Mouse (Mus musculus) adrenal gland, adult 8-10 months (tissue): ENCODE data around the gene Tomm6. TPM values are rescaled to one million over a fixed set of nuclear protein-coding genes. Genes with fewer than 3 reads are reported as not detected.
"Not testable (repeated sequence)": the region's sequence is repeated elsewhere in the genome, so short reads cannot be mapped to it uniquely, and the experiment has no call there.

Experiments used
- DNase-seq: peaks from one replicate; pipeline ENCODE4 v3.0.0; 2022
- total RNA-seq, 4 experiments: library from RNA; stranded (reverse); gene quantifications; 2 replicates each; pipeline ENCODE4 v1.2.4; 2022

The Tomm6 gene
- total RNA-seq, 4 experiments from 2014 or later, result 166 to 270 (median 207) TPM

DNA sequence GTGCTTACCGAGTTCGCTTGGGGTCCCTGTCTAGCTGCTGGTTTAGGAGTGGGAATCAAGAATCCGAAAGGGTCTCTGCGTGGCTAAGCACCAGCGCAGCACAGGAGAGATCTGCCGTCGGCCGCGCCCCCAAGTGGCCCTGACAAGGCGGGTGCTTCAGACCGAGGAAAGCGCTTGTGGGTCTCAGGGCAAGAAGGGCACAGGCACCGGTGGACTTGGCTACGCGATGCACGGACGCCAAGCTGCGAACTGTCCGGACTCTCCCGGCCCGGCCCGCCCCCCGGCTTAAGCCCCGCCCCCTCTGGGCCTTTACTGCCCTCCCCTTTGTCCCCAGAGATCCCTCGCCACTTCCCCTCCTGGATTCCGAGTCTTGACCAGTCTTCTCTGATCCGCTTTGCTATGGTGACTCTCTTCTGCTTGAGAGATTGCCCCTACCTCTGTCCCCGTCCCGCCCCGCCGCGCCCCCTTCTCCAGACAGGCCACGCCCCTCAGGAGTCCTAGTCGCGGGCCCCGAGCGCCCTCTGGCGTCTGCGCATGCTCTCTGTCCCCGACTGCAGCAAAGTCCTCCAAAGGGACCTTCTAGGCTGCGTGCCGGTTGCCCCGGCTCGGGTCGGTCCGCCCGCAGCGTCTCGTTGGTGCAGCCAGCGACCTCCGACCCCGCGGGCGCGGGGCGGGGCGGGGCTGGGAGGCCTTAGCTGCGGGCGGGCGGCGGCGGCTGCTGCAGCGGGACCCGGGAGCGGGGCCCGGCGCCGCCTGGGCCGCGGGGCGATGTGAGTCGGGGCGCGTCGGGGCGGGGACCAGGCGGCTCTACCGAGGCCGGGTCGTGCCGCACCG lies 6.5 kb upstream of the Tomm6 start, which contains the start of gene Prickle4:
Gene Prickle4 (minus strand): TSS at position 234 of the 834 bp plus-strand sequence.
- peak; percentile 97 for DNase-seq

DNA sequence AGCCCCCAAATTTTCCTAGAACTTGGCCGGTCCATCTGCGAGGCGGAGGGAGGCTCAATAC lies 6.1 kb upstream of the Tomm6 start, which contains the start of gene Gm21981:
Gene Gm21981 (minus strand): TSS at position 14 of the 61 bp plus-strand sequence.
- no peak for DNase-seq

DNA sequence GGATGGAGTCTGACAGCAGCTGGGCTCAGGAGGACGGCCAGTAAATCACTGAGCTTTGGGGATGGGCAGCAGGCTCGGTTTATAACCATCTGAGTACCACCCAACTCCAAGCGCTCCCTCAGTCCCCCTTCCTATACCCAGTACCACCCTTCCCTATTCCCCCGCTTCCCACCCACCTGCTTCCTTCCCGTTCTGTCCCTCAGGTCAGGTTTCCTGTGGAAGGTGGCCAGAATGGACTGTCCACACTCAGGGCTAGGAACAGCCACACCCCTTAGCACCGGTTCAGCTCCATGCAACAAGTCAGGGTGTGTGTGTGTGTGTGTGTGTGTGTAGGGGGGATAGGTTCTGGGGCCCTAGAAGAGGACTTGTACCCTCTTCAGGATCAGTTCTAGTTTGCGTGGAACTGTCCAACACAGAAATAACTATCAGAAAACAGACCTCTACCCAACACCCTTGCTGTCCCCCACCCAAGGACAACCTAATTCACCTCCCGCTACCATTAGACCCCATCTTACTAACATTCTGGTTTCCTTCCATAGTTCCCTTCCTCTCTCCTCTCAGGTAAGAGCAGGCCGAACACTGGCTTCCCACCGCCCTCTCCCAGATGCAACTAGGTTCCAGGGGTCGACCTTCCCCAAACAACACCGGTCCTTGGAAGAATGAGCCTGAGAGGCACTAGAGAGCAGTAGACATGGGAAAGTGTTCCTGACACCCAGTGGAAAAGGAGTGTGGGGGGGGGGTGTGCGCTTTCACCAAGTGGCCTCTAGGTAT lies 5.7 kb upstream of the Tomm6 start:
- no peak for DNase-seq

DNA sequence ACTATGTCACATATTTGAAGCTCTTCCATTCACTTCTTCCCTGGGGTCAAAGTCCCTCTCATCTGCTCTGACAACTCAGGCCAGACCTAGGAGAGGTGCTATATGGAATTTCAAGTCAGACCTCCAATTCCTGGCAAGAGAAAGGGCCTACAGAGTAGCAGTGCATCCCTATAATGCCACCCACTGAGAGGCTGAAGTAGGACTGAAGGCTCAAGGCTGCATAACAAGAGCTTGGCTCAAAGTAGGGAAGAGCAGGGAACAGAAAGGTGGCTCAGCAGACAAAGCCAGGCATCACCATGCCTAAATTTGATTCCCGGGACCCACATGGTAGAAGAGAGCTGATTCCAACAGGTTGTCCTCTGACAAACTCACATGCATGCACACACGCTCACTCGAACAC lies 3.5 kb upstream of the Tomm6 start:
- DNase-seq, result no peak

DNA sequence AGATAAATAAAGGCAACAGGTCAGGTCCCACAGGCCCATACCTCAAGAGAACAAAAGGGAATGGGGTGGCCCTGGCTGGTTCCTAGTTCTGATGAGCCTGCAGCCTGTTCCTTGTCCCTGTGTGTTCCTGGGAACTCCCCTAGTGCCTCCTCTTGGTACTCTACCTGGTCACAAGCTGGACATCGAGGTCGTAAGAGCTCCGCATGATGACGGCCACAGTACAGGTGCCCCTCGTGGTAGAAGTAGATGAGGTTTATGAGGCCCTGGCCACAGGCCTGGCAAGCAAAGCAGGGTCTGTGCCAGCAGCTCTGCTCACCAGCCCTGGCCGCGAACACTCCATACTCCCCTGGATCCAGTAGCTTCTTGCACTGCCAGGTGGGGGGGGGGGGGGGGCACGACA lies 1.7 kb upstream of the Tomm6 start:
- no peak for DNase-seq

DNA sequence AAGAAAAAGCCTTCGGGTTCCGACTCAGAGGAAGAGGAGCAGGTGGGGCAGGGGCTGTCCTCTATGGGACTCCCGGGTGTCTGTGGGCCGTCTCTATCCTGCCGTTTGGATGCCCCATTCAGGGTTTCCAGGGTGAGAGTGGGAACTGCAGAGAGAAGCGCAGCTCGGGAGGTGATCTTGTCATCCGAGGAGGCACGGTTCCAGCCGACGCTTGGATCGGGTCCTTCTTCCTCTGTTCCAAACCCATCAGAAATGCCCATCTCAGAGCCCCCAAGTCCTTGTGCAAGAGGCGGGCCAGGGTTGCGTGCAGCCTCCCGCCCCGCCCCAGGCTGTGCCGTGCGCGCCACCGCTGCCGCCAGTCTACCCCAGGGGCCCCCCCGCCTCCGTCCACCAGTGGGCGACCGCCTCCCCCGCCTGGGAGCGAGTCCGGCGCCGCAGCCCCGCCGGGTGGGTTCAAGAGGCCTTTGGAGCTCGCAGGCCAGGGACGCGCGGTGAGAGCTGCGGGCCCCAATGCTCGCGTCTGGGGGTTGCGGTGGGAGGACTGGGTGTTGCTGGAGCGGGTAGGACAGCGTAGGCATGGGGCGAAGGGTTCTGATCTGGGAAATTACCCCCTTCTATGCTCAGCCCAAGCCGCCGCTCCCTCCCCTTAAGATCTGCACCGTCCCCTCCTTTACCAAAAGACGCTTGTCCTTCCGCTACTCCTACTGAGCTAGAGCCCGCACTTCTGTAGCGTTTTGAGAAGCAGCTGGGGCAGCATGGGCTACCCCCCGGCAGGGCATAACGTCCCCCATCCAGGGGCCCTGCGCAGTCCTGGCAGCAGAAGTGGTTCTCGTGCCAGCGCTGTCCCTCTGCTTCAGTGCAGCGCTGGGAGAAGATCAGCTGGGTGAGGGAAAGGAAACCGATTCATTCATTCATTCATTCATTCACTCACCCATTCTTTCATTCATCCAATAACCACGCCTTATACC lies 706 bp upstream of the Tomm6 start, which contains the start of gene Frs3:
Gene Frs3 (plus strand): TSS at position 423 of the 968 bp plus-strand sequence.
- DNase-seq, result peak; percentile 68

DNA sequence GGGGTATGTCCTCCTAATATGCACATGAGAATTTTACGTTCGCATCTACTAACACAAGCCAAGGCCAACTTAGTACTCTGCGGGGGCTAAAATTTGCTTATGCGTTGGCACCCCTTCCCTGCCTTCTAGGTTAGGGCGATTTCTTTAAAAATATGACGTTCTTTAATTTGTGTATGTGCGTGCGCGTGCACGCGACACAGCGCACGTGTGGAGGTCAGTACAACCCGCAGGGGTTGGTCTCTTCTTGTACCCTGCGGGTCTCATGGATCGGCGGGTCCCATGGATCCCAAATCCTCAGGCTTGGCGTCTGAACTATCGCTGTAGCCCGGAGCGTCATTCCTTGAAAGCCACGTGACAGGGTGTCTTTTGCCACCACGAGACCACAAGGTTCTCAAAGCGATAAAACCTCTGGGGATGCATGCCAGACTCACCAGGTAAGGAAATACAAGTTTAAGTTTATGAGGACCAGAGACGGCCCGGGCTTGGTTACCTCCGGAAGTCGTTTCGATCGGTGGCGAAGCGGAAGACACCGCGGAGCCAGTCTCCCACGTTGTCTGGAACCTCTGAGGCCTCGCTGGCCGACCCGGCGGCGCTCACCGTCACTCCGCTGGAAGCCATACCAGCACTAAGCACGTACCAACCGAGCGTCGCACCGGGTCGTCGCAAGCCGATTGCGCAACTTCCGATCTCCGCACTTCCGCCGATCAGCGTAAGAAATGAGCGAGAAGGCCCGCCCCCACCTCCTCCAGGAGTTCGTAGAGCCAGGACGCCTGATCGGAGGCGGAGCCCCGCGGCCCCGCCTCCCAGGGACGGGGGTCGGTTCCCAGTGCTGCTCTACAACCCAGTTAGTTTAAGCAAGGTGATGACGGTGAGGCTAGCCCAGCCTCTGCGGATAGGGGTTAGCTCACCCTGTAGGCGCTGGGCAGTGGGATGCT lies 510 bp downstream of the Tomm6 start:
- DNase-seq, result peak; percentile 93

DNA sequence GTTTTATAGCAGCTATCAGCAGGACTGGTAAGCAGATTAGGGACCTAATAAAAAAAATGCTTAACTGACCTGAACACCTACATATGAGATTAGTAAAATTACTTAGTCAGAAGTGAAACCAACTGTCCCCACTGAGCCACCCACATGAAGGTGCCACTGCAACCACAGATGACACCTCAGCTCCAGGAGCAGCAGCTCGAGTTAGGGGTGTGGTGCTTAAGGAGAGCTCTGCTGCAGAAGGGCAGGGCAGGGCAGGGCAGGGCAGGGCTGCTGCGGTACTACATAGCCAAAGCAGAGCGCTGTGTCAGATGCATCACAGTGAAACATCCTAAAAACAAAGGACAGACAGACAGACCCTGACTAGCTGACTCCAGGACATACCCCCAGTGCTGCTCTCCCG lies 5.3 kb downstream of the Tomm6 start:
- no peak for DNase-seq

DNA sequence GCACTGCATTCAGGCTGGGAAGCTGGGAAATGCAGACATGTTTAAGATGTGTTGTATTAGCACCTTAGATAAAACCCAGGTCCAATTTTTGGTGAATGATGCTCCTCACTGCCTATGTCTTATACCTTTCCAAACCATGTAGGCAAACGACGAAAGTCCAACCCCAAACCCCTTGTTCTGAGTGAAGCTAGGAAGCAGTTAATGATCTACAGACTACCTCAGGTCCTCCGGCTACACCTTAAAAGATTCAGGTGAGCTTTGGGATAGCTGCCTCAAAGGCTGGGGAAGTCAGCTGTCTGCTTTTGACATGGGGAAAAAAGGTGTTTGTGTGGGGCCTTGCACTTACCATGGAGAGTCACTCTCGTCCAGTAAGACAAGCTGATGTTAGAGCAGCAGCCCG lies 9.5 kb downstream of the Tomm6 start:
- no peak for DNase-seq

DNA sequence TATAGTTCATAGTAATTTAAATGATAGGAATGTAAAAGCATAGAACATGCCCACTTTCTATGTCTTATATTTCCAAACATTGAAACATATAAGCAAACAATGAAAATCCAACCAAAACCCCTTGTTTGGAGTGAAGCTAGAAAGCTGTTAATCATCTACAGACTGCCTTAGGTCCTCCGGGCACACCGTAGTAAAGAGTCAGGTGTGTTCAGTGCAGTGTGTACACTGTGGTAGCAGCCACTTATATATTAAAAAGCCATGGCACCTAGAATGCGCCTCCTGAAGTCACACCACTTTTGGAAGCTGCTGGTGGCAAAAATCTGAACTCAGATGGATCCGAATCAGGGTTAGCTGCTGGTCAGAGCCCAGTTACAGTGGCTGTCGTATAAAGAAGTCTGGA lies 9.9 kb downstream of the Tomm6 start:
- DNase-seq, result no peak

DNA sequence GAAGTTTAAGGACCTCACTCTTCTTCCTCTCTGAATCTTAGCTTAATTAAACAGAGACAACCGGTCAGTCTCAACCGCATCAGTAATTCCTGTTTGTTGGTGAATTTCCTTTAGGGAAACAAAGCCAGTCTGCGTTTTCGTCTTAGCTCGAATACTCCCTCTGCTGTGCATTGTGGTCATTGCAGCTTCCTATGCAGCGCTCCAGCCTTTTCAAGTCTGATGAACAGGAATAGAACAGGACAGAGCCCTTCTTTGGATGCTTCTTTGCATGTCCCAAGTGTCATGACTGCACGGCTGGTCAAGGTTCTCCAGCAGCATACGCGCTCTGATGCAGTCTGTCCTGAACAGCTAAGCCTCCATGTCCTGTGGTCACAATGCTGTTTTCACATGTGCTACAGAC lies 11.6 kb downstream of the Tomm6 start:
- peak; percentile 41 for DNase-seq

DNA sequence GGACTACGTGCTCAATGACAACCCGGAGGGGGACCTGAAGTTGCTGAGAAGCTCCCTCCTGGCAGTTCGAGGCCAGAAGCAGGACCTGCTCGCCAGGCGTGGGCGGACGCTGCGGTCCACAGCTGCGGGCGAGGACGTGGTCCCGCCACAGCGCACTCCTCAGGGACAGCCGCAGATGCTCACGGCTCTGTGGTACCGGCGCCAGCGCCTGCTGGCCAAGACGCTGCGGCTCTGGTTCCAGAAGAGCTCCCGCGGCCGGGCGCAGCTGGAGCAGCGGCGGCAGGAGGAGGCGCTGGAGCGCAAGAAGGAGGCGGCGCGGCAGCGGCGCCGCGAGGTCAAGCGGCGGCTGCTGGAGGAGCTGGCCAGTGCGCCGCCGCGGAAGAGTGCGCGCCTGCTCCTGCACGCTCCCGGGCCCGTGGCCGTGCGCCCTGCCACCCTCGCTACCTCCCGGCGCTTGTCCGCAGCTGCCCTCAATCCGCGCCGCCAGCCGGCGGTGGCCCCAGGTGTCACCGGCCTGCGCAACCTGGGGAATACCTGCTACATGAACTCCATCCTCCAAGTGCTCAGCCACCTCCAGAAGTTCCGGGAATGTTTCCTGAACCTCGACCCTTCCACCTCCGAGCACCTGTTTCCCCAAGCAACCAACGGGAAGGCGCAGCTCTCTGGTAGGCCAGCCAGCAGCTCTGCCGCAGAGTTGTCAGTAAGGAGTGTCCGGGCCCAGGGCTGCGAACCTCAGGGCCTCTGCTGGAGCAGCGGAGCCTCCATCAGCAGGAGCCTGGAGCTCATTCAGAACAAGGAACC lies 15.7 kb downstream of the Tomm6 start:
- peak; percentile 42 for DNase-seq

DNA sequence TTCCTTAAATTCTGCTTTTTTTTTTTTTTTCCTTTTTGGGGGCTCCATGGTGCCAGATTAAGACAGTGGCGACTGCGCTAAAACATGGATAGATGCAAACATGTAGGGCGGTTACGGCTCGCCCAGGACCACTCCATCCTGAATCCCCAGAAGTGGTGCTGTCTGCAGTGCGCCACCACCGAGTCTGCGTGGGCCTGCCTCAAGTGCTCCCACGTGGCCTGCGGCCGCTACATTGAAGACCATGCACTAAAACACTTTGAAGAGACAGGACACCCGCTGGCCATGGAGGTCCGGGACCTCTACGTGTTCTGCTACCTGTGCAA lies 16.2 kb downstream of the Tomm6 start:
- no peak for DNase-seq

DNA sequence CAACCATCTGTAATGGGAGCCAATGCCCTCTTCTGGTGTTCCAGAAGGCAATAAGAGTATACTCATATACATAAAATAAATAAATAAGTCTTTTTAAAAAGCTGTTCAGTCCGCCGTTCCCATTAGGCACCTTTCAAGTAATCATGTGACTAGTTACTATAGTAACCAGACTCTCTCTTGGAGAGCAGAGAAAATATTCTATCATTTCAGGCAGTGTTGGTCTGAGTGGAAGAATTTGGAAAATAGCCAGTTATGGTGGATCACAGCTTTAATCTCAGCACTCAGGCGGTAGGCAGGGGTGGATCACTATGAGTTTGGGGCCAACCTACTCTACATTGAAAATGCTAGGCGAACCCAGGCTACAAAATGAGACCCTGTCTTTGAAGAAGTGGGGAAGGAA lies 19.0 kb downstream of the Tomm6 start:
- DNase-seq, result no peak

DNA sequence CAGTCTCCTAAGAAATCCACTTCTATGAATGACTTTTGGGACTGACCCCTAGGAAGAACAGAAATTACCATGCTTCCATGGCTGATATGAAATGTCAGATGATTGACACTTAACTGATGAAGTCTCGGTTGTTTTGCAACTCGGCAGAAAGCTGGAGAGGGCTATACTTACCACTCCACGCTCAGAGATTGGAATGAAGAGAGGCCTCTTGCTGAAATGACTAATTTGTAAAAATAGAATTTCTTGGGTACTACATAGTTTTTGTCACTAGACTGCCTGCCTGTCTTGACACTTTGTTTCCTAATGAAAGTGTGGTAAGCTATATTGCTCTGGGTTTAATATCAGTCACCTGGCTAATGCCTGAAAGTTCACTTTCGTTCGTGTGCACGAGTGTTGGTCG lies 23.7 kb downstream of the Tomm6 start:
- DNase-seq, result no peak

DNA sequence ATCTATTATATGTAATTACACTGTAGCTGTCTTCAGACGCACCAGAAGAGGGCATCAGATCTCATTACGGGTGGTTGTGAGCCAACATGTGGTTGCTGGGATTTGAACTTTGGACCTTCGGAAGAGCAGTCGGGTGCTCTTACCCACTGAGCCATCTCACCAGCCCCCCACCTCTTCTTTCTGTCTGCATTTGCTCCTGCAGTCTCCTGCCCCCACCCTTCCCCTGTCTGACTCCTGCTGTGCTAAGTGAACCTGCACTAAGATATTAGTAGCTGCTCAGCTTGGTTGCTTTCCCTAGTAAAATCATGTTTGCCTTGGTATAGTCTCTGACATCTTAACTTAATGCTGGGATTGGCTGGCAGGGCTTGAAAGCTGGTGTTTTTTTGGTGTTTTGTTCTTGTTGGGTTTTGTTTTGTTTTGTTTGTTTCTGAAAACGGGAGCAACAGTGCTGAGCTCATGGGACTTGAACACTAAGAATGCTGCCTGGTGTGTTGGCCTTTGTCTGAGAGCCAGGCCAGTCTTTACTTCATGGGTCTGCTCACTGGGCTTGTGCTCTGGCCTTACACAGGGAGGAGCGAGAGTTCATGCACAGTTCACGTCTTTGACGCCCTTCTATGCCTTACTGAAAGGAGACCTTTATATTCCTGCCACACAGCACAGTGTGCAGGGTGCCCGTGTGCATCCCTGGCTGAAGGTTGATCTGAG lies 25.0 kb downstream of the Tomm6 start:
- no peak for DNase-seq

DNA sequence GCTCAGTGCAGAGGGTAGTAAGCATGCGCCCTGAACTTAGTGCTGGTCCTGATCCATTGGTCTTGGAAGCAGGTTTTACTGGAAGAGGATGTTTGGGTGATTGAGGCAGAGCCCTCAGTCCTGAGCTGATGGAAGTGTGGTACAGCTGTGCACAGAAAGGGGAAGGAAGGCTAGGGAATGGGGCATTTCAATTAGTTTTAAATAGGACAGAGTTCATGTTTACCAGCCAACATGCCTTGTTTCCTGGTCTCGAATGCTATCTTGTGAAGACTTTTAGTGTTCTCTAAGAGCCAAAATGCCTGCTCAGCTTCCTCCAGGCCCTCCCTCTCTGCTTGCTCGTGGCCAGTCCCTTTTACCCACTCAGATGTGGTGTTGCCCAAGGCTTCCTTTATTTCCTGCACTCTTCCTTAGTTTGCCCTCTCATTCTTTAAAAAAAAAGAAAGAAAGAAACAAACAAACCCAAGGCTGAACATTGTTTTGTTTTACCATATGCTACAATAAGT lies 29.4 kb downstream of the Tomm6 start:
- no peak for DNase-seq

DNA sequence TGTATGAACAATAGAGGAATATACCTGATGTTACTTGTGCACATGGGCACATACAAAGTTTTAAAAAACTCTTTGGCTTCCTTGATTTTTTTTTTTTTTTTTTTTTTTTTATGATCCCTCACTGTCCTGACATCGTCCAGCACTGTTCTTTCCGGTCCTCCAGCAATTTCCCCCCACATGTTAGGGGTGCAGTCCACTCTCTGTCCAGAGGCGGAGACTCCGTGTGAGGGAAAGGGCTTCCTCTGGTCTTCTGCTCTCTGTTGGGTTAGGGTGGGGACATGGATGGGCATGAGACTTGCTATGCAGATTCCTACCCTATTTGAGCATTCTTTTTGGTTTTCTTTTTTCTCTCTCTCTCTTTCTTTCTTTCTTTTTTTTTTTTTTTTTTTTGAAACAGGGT lies 30.3 kb downstream of the Tomm6 start:
- no peak for DNase-seq

DNA sequence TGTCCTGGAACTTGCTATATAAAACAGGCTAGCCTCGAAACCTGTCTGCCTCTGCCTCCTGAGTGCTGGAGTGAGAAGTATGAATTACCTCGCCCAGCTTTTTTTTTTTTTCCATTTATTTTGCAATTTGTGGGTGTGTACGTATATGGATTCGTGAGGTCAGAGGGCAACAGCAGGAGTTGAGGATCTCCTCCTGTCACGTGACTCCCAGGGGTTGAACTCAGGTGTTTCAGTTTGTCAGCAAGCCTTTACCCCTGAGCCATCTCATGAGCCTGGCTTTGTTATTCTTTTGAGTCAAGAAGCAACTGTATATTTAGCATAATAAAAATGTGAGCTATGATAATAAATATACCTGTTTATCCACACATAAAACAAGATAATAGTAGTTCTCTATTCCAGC lies 32.5 kb downstream of the Tomm6 start:
- DNase-seq, result no peak

DNA sequence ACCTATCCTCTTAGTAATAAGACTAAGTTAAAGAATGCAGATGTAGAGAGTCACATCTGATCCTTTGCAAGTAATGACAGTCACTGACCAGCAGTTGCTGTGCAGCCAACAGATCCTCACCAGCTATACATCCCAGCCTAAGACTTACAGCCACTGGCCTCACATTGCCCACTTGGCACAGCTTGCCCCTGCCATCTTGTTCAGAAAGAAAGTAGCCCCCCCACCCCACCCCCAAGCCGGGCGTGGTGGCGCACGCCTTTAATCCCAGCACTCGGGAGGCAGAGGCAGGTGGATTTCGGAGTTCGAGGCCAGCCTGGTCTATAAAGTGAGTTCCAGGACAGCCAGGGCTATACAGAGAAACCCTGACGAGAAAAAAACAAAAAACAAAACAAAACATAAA lies 33.8 kb downstream of the Tomm6 start:
- DNase-seq, result not testable (repeated sequence)
